Mouse (Mus musculus): ENCODE results near the gene Gm28047. TPM values are rescaled to one million over a fixed set of nuclear protein-coding genes. Genes with fewer than 3 reads are reported as not detected.

The Gm28047 gene
- polyA plus RNA-seq, 1 experiment: not detected

DNA sequence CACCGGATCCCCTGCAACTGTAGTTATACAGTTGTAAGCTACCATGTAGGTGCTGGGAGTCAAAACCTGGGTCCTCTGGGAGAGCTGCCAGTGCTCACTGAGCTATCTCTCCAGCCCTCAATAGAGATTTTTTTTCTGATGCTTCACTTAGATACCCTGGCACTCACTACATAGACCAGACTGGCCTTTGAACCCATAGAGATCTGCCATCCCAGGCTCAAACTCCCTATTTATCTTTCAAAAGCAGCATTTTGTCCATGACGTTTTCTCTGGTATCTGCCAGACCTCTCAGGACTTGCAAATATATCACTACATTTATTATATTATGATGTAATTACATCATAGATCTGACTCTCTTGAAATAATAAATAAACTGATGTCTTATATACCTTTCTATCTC, 46.5 kb downstream of the Gm28047 start:
- H3K27me3 ChIP-seq (ENCODE audit: control insufficient read depth, insufficient read depth, low read length): no peaks in the 10 kb centered on the region
- TF ChIP-seq CTCF (IDR thresholded peaks at IDR 0.05; ENCODE audit: extremely low read depth, insufficient read depth, insufficient read length, insufficient replicate concordance): no peak
- TF ChIP-seq POLR2A (IDR thresholded peaks at IDR 0.05; ENCODE audit: low read depth, low read length): no peak
- H3K27ac ChIP-seq (ENCODE audit: insufficient read depth, low read length): no peak overlapping the region
- no peak for DNase-seq (ENCODE audit: low read depth in 1 of 2, low spot score in 2 of 2)
- peaks cover 1% of the 10 kb centered on the region; the same call in 1 of the 2 replicates for H3K36me3 ChIP-seq (ENCODE audit: control insufficient read depth, insufficient read depth, low read length)
- no peaks in the 10 kb centered on the region for H3K4me1 ChIP-seq (ENCODE audit: control insufficient read depth, insufficient read depth, insufficient read length)
- no peak overlapping the region for H3K4me3 ChIP-seq (ENCODE audit: extremely low read depth, insufficient read depth, insufficient read length)
- 87% methylated on average over 2 of the region's 2 CpGs for WGBS

DNA sequence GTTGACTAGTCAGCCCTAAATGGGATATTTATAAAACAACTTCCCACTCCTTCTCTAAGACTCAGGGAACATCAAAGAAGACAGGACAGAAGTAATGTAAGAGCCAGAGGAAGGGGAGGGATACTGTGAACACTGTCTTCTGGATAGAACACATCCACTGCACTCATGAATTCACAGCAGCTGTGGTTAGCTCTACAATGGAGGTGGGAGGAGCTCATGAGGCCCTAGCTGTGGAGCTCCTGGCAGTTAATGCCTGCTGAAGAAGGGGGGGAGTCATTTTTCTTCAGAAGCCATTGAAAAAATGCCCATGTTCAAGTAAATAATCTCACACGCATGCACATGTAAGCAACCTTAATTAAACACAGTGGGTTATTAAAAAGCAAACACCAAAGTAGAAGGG, 47.9 kb downstream of the Gm28047 start:
- Histone ChIP-seq H3K27me3 (ENCODE audit: control insufficient read depth, insufficient read depth, low read length) (no peaks in the 10 kb centered on the region), H3K4me3 (ENCODE audit: extremely low read depth, insufficient read depth, insufficient read length) (no peak overlapping the region), H3K4me1 (ENCODE audit: control insufficient read depth, insufficient read depth, insufficient read length) (no peaks in the 10 kb centered on the region), H3K36me3 (ENCODE audit: control insufficient read depth, insufficient read depth, low read length) (peaks cover 3% of the 10 kb centered on the region; the same call in 1 of the 2 replicates), H3K27ac (ENCODE audit: insufficient read depth, low read length) (no peak overlapping the region)
- 93% methylated on average over 1 of the region's 1 CpGs for WGBS
- no peak for TF ChIP-seq CTCF (IDR thresholded peaks at IDR 0.05; ENCODE audit: extremely low read depth, insufficient read depth, insufficient read length, insufficient replicate concordance)
- TF ChIP-seq POLR2A (IDR thresholded peaks at IDR 0.05; ENCODE audit: low read depth, low read length): no peak
- no peak for DNase-seq (ENCODE audit: low read depth in 1 of 2, low spot score in 2 of 2)

DNA sequence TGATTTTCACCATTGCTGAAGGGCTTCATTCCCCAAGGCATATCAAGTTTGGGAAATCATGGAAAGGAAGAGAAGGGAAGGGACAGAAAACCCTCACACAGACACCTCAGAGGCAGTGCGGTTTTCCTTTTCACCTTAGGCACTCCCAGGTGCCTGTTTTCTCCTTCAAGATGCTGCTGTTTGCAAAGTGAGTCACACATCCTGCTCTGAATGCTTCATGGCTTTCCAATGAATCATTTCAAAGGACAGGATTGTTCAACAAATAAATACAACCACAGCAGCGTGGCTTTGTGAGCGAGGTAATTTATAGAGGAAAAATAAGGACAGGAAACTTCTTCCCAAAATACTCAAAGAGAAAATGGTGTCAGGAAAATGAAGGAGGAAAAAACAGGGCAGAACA, 52.8 kb downstream of the Gm28047 start:
- WGBS: 90% methylated on average over 3 of the region's 3 CpGs
- Histone ChIP-seq H3K36me3 (ENCODE audit: control insufficient read depth, insufficient read depth, low read length) (peaks cover 1% of the 10 kb centered on the region; the same call in 1 of the 2 replicates), H3K4me3 (ENCODE audit: extremely low read depth, insufficient read depth, insufficient read length) (no peak overlapping the region), H3K27me3 (ENCODE audit: control insufficient read depth, insufficient read depth, low read length) (no peaks in the 10 kb centered on the region), H3K4me1 (ENCODE audit: control insufficient read depth, insufficient read depth, insufficient read length) (no peaks in the 10 kb centered on the region), H3K27ac (ENCODE audit: insufficient read depth, low read length) (no peak overlapping the region; the same call in 1 of the 2 replicates)
- TF ChIP-seq CTCF (IDR thresholded peaks at IDR 0.05; ENCODE audit: extremely low read depth, insufficient read depth, insufficient read length, insufficient replicate concordance): no peak
- TF ChIP-seq POLR2A (IDR thresholded peaks at IDR 0.05; ENCODE audit: low read depth, low read length): no peak
- DNase-seq (ENCODE audit: low read depth in 1 of 2, low spot score in 2 of 2): no peak

DNA sequence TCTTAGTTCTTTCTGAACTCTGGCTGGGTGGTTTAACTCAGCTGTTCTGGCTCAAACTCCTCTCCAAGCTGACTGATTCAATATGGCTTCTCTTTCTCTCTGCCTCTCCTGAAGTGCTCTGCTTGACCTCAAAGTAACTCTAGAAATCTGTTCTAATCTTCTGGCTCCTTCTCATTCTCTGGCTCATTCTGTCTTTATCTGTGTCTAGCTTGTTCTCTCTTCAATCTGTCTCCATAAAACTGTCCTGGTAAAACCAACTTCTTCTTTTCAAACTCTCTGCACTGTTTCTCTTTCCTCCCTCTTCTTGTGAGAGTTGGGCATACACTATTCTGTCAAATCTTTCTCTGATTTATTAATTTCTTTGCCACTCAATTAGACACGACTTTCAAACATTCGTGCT, 57.0 kb downstream of the Gm28047 start:
- no peaks in the 10 kb centered on the region for H3K27me3 ChIP-seq (ENCODE audit: control insufficient read depth, insufficient read depth, low read length)
- TF ChIP-seq CTCF (IDR thresholded peaks at IDR 0.05; ENCODE audit: extremely low read depth, insufficient read depth, insufficient read length, insufficient replicate concordance): no peak
- TF ChIP-seq POLR2A (IDR thresholded peaks at IDR 0.05; ENCODE audit: low read depth, low read length): no peak
- no peak for DNase-seq (ENCODE audit: low read depth in 1 of 2, low spot score in 2 of 2)
- no peaks in the 10 kb centered on the region for H3K4me1 ChIP-seq (ENCODE audit: control insufficient read depth, insufficient read depth, insufficient read length)
- H3K36me3 ChIP-seq (ENCODE audit: control insufficient read depth, insufficient read depth, low read length): peaks cover 6% of the 10 kb centered on the region
- H3K27ac ChIP-seq (ENCODE audit: insufficient read depth, low read length): no peak overlapping the region
- 52% methylated on average over 2 of the region's 2 CpGs for WGBS
- no peak overlapping the region; the same call in 1 of the 2 replicates for H3K4me3 ChIP-seq (ENCODE audit: extremely low read depth, insufficient read depth, insufficient read length)

DNA sequence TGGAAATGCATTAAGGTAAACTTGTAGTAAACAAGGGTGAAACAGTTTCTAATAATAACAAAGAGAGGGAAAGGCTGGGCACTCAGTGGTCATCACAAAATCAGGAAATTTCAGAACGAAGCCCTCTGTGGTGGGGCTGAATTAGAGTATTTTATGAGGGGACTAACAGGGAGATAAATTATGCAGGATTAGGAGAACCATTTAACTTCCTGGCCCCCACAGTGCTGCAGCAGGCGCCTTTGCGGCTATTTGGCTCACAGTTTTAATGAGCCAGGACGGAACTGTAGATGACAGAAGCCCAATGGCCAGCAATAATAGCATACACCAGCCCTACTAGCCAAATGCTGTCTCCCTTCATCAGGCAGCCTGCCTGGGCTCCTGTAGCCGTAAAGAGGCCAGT, 61.2 kb downstream of the Gm28047 start:
- Histone ChIP-seq H3K27me3 (ENCODE audit: control insufficient read depth, insufficient read depth, low read length) (no peaks in the 10 kb centered on the region), H3K4me1 (ENCODE audit: control insufficient read depth, insufficient read depth, insufficient read length) (no peaks in the 10 kb centered on the region), H3K27ac (ENCODE audit: insufficient read depth, low read length) (no peak overlapping the region), H3K36me3 (ENCODE audit: control insufficient read depth, insufficient read depth, low read length) (peaks cover 15% of the 10 kb centered on the region), H3K4me3 (ENCODE audit: extremely low read depth, insufficient read depth, insufficient read length) (no peak overlapping the region)
- 99% methylated on average over 5 of the region's 5 CpGs for WGBS
- DNase-seq (ENCODE audit: low read depth in 1 of 2, low spot score in 2 of 2): no peak
- no peak for TF ChIP-seq CTCF (IDR thresholded peaks at IDR 0.05; ENCODE audit: extremely low read depth, insufficient read depth, insufficient read length, insufficient replicate concordance)
- no peak for TF ChIP-seq POLR2A (IDR thresholded peaks at IDR 0.05; ENCODE audit: low read depth, low read length)

DNA sequence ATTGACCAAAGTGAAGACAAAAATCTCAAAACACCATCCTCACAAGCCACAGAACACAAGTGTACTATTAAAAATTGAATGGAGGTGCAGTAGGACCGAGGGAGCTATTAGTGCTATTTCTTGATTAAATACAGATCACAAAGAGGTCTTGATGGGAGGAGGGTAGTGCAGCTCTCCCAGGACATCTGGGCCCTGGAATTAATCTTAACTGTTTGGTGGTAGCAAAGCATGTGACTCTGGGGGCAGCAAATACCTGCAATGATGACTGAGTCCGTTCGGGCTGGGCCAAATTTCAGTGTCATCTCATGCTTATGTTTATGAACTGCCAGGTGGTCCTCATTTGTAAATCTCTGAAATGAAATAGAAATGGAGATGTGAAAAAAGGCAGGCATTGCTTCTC, 61.8 kb downstream of the Gm28047 start:
- no peak for DNase-seq (ENCODE audit: low read depth in 1 of 2, low spot score in 2 of 2)
- no peak overlapping the region for H3K27ac ChIP-seq (ENCODE audit: insufficient read depth, low read length)
- WGBS: 94% methylated on average over 3 of the region's 3 CpGs
- TF ChIP-seq CTCF (IDR thresholded peaks at IDR 0.05; ENCODE audit: extremely low read depth, insufficient read depth, insufficient read length, insufficient replicate concordance) (no peak), POLR2A (IDR thresholded peaks at IDR 0.05; ENCODE audit: low read depth, low read length) (no peak)
- H3K4me3 ChIP-seq (ENCODE audit: extremely low read depth, insufficient read depth, insufficient read length): no peak overlapping the region
- peaks cover 15% of the 10 kb centered on the region for H3K36me3 ChIP-seq (ENCODE audit: control insufficient read depth, insufficient read depth, low read length)
- H3K27me3 ChIP-seq (ENCODE audit: control insufficient read depth, insufficient read depth, low read length): no peaks in the 10 kb centered on the region
- no peaks in the 10 kb centered on the region for H3K4me1 ChIP-seq (ENCODE audit: control insufficient read depth, insufficient read depth, insufficient read length)

DNA sequence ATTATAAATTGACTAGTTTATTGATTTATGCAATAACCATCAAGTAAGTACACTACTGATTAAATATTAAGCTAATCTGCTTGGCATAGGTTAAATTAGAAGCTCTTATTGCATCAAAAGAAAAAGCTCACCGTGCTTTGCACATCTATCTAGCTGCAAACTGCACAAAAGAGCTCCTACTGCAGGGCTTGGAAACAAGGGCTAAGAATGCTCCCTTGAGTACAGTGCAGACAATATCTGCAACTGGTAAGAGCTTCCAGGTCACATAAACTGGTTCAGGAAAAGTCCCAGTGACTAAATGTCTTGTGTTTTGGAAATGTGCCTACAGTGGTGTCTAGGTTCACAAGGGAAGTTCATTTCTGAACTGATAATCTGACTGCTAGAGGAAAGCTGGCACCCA, 62.4 kb downstream of the Gm28047 start:
- Histone ChIP-seq H3K4me1 (ENCODE audit: control insufficient read depth, insufficient read depth, insufficient read length) (no peaks in the 10 kb centered on the region), H3K36me3 (ENCODE audit: control insufficient read depth, insufficient read depth, low read length) (peaks cover 15% of the 10 kb centered on the region), H3K27me3 (ENCODE audit: control insufficient read depth, insufficient read depth, low read length) (no peaks in the 10 kb centered on the region), H3K4me3 (ENCODE audit: extremely low read depth, insufficient read depth, insufficient read length) (no peak overlapping the region), H3K27ac (ENCODE audit: insufficient read depth, low read length) (no peak overlapping the region)
- DNase-seq (ENCODE audit: low read depth in 1 of 2, low spot score in 2 of 2): no peak
- 94% methylated on average over 1 of the region's 1 CpGs for WGBS
- TF ChIP-seq CTCF (IDR thresholded peaks at IDR 0.05; ENCODE audit: extremely low read depth, insufficient read depth, insufficient read length, insufficient replicate concordance) (no peak), POLR2A (IDR thresholded peaks at IDR 0.05; ENCODE audit: low read depth, low read length) (no peak)
